Mouse (Mus musculus) stomach, embryonic 15.5 days (tissue): ENCODE results near the gene Rps6ka2. TPM values are rescaled to one million over a fixed set of nuclear protein-coding genes. Genes with fewer than 3 reads are reported as not detected.
"Not testable (repeated sequence)": the region's sequence is repeated elsewhere in the genome, so short reads cannot be mapped to it uniquely, and the experiment has no call there.

Source experiments
- ATAC-seq: fragments of 200-750 bp; cut with Nextera tagmentation; 2 replicates; pipeline ENCODE4 v1.8.0; 2017; ENCODE audit warnings: low read depth, moderate number of reproducible peaks, moderate TSS enrichment; ENCODE audit not compliant: insufficient read depth, low FRiP score
- H3K27ac ChIP-seq: fragments of 300-500 bp; sonication (generic); 2 replicates; pipeline ENCODE4 v1.5.1; 2015; ENCODE audit warnings: mild to moderate bottlenecking, inconsistent platforms
- H3K27me3 ChIP-seq: fragments of 300-500 bp; sonication (generic); replicated peaks from 2 replicates; pipeline ENCODE4 v1.6.1; 2015; ENCODE audit warnings: inconsistent platforms
- H3K36me3 ChIP-seq: fragments of 300-500 bp; sonication (generic); 2 replicates; pipeline ENCODE4 v1.6.1; 2015; ENCODE audit warnings: inconsistent platforms
- H3K4me1 ChIP-seq: fragments of 300-500 bp; sonication (generic); 2 replicates; pipeline ENCODE4 v1.6.1; 2015; ENCODE audit warnings: inconsistent platforms
- H3K4me2 ChIP-seq: fragments of 300-500 bp; sonication (generic); 2 replicates; pipeline ENCODE4 v1.6.1; 2015; ENCODE audit warnings: mild to moderate bottlenecking, inconsistent platforms
- H3K4me3 ChIP-seq: fragments of 300-500 bp; sonication (generic); replicated peaks from 2 replicates; pipeline ENCODE4 v1.5.1; 2015; ENCODE audit warnings: inconsistent platforms
- H3K9ac ChIP-seq: fragments of 300-500 bp; sonication (generic); 2 replicates; pipeline ENCODE4 v1.6.1; 2015; ENCODE audit warnings: inconsistent platforms
- H3K9me3 ChIP-seq: fragments of 300-500 bp; sonication (generic); 2 replicates; pipeline ENCODE4 v1.6.1; 2016; ENCODE audit warnings: inconsistent platforms
- WGBS: fragments of 180-500 bp; shearing (Covaris S2); methylation state at CpG from one replicate; pipeline ENCODE4 v1.1.7; 2015; 5-methylcytosine and 5-hydroxymethylcytosine counted together
- polyA plus RNA-seq: library from polyadenylated mRNA; unstranded; fragments of >200 nt; fragmentation: Nextera tagmentation; extraction: Ambion mirVana; gene quantifications from 2 replicates; pipeline ENCODE4 v1.2.1, GENCODE M21; 2015

Gene Rps6ka2
- 8.5 and 9.4 TPM in 2 replicates for polyA plus RNA-seq

- WGBS = under 1% methylated on average over 56 of the region's 56 CpGs
- ATAC-seq = peak; percentile 99
- Histone ChIP-seq H3K9ac (peak within 1 kb of the TSS; percentile 35), H3K4me1 (peaks cover 5% of the 10 kb centered on the region; the same call in 1 of the 2 replicates), H3K4me2 (peak within 1 kb of the TSS; percentile 89), H3K27ac (peak within 1 kb of the TSS; percentile 91), H3K36me3 (no peaks in the 10 kb centered on the region), H3K9me3 (no peaks in the 10 kb centered on the region), H3K27me3 (no peaks in the 10 kb centered on the region), H3K4me3 (peak within 1 kb of the TSS; percentile 84)
These were observed at the start of gene Rps6ka2 for GRCm38 (mm10) chr17:7169627-7170303. TSS of gene Rps6ka2 (plus strand) at chr17:7170115.

- H3K27me3 ChIP-seq, H3K36me3 ChIP-seq, H3K9ac ChIP-seq, ATAC-seq, H3K27ac ChIP-seq, H3K4me1 ChIP-seq, H3K9me3 ChIP-seq, H3K4me3 ChIP-seq, H3K4me2 ChIP-seq: not testable (repeated sequence)
- 86% methylated on average over 3 of the region's 3 CpGs for WGBS
These were observed 49.1 kb upstream of the Rps6ka2 start for GRCm38 (mm10) chr17:7120835-7121234.

DNA sequence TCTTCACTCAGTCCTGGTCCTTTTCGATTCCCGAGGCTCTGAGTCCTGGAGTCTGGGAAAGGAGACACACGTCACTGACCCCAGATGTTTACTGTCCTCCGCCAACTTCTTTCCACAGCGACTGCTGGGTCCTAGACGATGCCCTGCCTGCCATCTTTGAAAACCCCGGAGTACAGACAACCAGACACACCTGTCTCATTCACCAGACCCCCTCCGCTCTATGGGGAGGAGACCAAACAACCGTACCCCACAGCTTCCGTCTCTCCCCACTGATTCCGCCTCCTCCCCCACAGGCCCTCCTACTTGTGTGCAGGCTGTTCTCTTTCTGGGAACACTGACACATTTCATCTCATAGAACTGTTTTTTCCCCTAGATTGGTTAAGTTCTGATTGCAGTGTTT lies 47.4 kb upstream of the Rps6ka2 start:
- not testable (repeated sequence) for H3K27ac ChIP-seq, ATAC-seq, H3K4me3 ChIP-seq, H3K9ac ChIP-seq, H3K4me1 ChIP-seq, H3K27me3 ChIP-seq, H3K4me2 ChIP-seq, H3K36me3 ChIP-seq, H3K9me3 ChIP-seq
- WGBS = 58% methylated on average over 11 of the region's 11 CpGs

DNA sequence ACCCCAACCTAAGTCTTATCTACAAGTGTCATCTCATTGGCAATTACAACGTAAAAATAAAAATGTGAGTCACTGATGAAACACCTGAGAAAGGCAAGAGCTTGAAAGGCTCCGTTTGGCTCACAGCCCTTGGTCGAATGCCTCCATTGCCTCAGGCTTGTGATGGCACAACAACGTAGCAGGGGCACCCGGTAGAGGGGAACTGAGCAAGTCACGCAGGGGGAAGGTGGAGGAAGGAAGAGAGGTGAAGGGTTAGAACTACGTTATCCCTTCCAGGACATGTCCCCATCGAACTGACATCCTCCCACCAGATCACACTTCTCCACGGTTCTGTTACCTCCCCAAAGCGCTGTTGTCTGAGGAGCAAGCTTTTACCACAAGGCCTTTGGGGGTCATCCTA lies 43.4 kb upstream of the Rps6ka2 start:
- not testable (repeated sequence) for H3K4me2 ChIP-seq, H3K4me3 ChIP-seq, H3K4me1 ChIP-seq, H3K27me3 ChIP-seq, H3K36me3 ChIP-seq, H3K9ac ChIP-seq, ATAC-seq, H3K9me3 ChIP-seq, H3K27ac ChIP-seq
- 65% methylated on average over 9 of the region's 10 CpGs for WGBS

- not testable (repeated sequence) for H3K4me3 ChIP-seq, H3K4me1 ChIP-seq, H3K36me3 ChIP-seq, H3K9me3 ChIP-seq, H3K27ac ChIP-seq, H3K27me3 ChIP-seq, ATAC-seq, H3K4me2 ChIP-seq, H3K9ac ChIP-seq
- no CpG with 5 or more reads among the region's 7 CpGs for WGBS
These were observed 35.9 kb upstream of the Rps6ka2 start for GRCm38 (mm10) chr17:7134002-7134401.

GRCm38 (mm10) chr17:7135277-7135676 lies 34.6 kb upstream of the Rps6ka2 start:
- ATAC-seq, H3K4me1 ChIP-seq, H3K27ac ChIP-seq, H3K9ac ChIP-seq, H3K9me3 ChIP-seq, H3K27me3 ChIP-seq, H3K4me3 ChIP-seq, H3K36me3 ChIP-seq, H3K4me2 ChIP-seq: not testable (repeated sequence)
- WGBS = 84% methylated on average over 7 of the region's 8 CpGs

DNA sequence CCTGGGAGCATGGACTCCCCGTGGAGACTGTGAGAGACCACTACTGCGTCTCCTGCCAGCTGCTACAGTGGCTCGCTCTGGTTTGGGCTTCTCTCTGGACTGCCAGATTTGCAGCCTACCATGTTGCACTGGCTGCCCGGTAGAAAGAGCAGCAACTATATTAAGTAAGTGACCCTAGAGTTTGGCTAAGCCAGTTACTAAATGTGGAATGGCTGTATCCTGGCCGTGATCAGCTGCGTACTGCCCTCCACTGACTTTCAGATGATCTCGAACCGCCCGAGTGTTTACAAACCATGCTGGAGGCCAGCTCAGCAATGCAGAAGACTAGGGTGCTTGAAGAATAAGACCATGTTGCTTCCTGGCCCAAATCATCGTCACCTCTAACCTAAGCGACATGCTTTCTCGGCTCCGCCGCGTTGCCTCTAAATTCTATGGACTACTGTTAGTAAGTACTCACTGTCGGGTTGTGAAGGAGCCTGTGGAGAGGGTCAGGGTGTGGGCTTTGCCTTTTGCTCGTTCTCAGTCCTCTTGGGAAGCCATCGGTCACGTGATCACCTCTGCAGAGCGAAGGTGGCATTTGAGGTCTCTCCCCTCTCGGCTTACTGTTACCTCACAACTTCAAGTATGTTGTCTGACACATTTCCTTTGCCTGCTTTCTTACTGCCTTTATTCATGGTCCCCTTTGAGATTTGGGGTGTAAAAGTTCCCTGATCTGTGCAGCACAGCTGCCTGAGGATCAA lies 31.6 kb upstream of the Rps6ka2 start:
- no peaks in the 10 kb centered on the region for H3K9me3 ChIP-seq
- WGBS = 77% methylated on average over 21 of the region's 21 CpGs
- ATAC-seq = no peak
- H3K4me3 ChIP-seq = no peak overlapping the region
- no peak overlapping the region for H3K4me2 ChIP-seq
- H3K4me1 ChIP-seq = no peaks in the 10 kb centered on the region
- no peak overlapping the region for H3K9ac ChIP-seq
- H3K27me3 ChIP-seq = no peaks in the 10 kb centered on the region
- no peak overlapping the region for H3K27ac ChIP-seq
- no peaks in the 10 kb centered on the region for H3K36me3 ChIP-seq

DNA sequence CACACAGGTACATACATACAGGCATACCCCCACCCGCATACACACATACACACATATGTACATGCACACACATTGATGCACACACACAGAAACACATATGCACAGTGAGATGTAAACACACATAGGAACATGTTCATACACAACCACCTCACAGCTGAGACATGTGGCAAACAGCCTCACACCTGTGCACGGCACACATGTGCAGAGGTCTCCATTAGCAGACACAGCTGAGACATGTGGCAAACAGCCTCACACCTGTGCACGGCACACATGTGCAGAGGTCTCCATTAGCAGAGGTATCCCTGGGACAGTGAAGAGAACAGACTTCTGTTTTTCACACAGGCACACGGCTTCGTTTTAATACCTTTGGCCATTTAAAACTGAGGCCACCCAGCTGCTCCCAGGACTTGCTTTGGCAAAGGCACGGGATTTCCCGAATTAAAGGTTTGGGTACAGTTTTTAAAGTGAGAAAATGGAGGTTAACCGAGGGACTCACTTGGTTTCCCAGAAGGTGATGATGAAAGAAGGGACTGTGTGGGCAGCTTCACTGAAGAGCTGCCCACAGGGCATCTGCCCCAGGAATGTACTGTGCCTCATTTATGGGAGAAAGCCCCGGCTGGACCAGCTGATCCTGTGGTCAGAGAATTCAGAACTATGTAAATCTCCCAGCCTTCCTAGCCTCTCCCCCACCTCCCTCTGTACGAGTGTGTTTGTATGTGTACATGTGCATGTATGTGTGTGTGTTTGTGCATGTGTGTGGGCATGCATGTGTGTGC lies 29.3 kb upstream of the Rps6ka2 start:
- no peak overlapping the region for H3K4me2 ChIP-seq
- no peak overlapping the region for H3K4me3 ChIP-seq
- no peaks in the 10 kb centered on the region for H3K4me1 ChIP-seq
- no peaks in the 10 kb centered on the region for H3K36me3 ChIP-seq
- no peaks in the 10 kb centered on the region for H3K9me3 ChIP-seq
- no peak overlapping the region for H3K27ac ChIP-seq
- H3K27me3 ChIP-seq = no peaks in the 10 kb centered on the region
- WGBS = 80% methylated on average over 10 of the region's 10 CpGs
- H3K9ac ChIP-seq = no peak overlapping the region
- no peak for ATAC-seq

DNA sequence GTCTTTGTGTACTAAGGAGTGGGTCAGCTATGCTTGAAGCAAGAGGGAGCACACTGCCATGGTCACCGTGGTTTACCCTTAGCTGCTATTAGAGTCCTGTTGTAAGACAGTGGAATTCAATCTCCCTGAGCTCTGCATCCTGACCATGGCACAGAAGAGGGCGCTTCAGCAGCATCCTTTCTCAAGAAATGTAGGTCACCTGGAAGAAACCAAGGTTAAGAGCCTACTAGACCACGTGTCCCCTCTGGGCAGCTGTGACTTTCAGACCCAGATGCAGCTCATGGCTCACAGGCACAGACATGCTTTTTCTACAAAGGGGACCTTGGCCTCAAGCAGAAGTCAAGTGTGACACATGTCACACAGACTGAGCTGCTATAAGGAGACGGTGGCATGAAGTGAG lies 27.5 kb upstream of the Rps6ka2 start:
- WGBS = 50% methylated on average over 4 of the region's 4 CpGs
- Histone ChIP-seq H3K4me1 (no peaks in the 10 kb centered on the region), H3K4me3 (no peak overlapping the region), H3K27me3 (no peaks in the 10 kb centered on the region), H3K4me2 (no peak overlapping the region), H3K36me3 (no peaks in the 10 kb centered on the region), H3K9ac (no peak overlapping the region), H3K27ac (no peak overlapping the region), H3K9me3 (no peaks in the 10 kb centered on the region)
- ATAC-seq = no peak

- 68% methylated on average over 7 of the region's 7 CpGs for WGBS
- H3K4me2 ChIP-seq = no peak overlapping the region
- no peak overlapping the region for H3K4me3 ChIP-seq
- ATAC-seq = no peak
- H3K4me1 ChIP-seq = no peaks in the 10 kb centered on the region
- no peak overlapping the region for H3K27ac ChIP-seq
- H3K27me3 ChIP-seq = no peaks in the 10 kb centered on the region
- no peaks in the 10 kb centered on the region for H3K36me3 ChIP-seq
- H3K9me3 ChIP-seq = no peaks in the 10 kb centered on the region
- H3K9ac ChIP-seq = no peak overlapping the region
These were observed 25.9 kb upstream of the Rps6ka2 start for GRCm38 (mm10) chr17:7143885-7144518.

GRCm38 (mm10) chr17:7145373-7146058 lies 24.4 kb upstream of the Rps6ka2 start:
- no peak overlapping the region for H3K4me2 ChIP-seq
- H3K27ac ChIP-seq = no peak overlapping the region
- WGBS = 47% methylated on average over 9 of the region's 9 CpGs
- H3K4me3 ChIP-seq = no peak overlapping the region
- no peaks in the 10 kb centered on the region for H3K36me3 ChIP-seq
- ATAC-seq = no peak
- H3K9me3 ChIP-seq = no peaks in the 10 kb centered on the region
- H3K4me1 ChIP-seq = no peaks in the 10 kb centered on the region
- no peak overlapping the region for H3K9ac ChIP-seq
- no peaks in the 10 kb centered on the region for H3K27me3 ChIP-seq
